Mouse (Mus musculus) heart, embryonic 16.5 days (tissue): ENCODE measurements at regions not wholly inside any gene's neighbourhood (a gene's known extent, or its start where the extent isn't known, plus 50 kb on each side); places are given as distances from the start of the nearest gene placed in this dataset.

ENCODE experiments used
- ATAC-seq: fragments of 200-750 bp; cut with Nextera tagmentation; replicated peaks from 2 replicates; pipeline ENCODE4 v1.8.0; 2017; ENCODE audit warnings: moderate number of reproducible peaks; ENCODE audit not compliant: insufficient read depth, low FRiP score; ENCODE audit errors: extremely low read depth
- H3K27ac ChIP-seq: fragments of 300-500 bp; sonication (generic); 2 replicates; pipeline ENCODE4 v1.5.1; 2014; ENCODE audit warnings: mild to moderate bottlenecking, low read length, control low read depth, moderate library complexity
- H3K27me3 ChIP-seq: fragments of 300-500 bp; sonication (generic); 2 replicates; pipeline ENCODE4 v1.6.1; 2014; ENCODE audit warnings: low read length, mixed read lengths; ENCODE audit not compliant: control insufficient read depth, insufficient read depth
- H3K36me3 ChIP-seq: fragments of 300-500 bp; sonication (generic); 2 replicates; pipeline ENCODE4 v1.6.1; 2014; ENCODE audit not compliant: control insufficient read depth, insufficient read depth
- H3K4me1 ChIP-seq: fragments of 300-500 bp; sonication (generic); 2 replicates; pipeline ENCODE4 v1.6.1; 2014; ENCODE audit warnings: low read length, mixed read lengths; ENCODE audit not compliant: control insufficient read depth, insufficient read depth
- H3K4me2 ChIP-seq: fragments of 300-500 bp; sonication (generic); 2 replicates; pipeline ENCODE4 v1.6.1; 2014; ENCODE audit warnings: low read depth, mild to moderate bottlenecking, control low read depth, low read length
- H3K4me3 ChIP-seq: fragments of 300-500 bp; sonication (generic); 2 replicates; pipeline ENCODE4 v1.5.1; 2014; ENCODE audit warnings: mild to moderate bottlenecking, control low read depth, low read length
- H3K9ac ChIP-seq: fragments of 300-500 bp; sonication (generic); 2 replicates; pipeline ENCODE4 v1.6.1; 2014; ENCODE audit warnings: low read length, control low read depth
- H3K9me3 ChIP-seq: fragments of 300-500 bp; sonication (generic); replicated peaks from 2 replicates; pipeline ENCODE4 v1.6.1; 2016; ENCODE audit warnings: low read length; ENCODE audit not compliant: control insufficient read depth
- WGBS: fragments of 180-500 bp; shearing (Covaris S2); extraction: QIAGEN DNeasy Blood & Tissue Kit; methylation state at CpG from one replicate; pipeline ENCODE4 v1.1.7; 2014; 5-methylcytosine and 5-hydroxymethylcytosine counted together

- H3K9me3 ChIP-seq, result no peaks in the 10 kb centered on the region
- 73% methylated on average over 4 of the region's 4 CpGs for WGBS
Measured at GRCm38 (mm10) chr2:123103530-123103929, 338.5 kb downstream of the Sqor start.

GRCm38 (mm10) chr2:123131496-123131895, 366.5 kb downstream of the Sqor start:
- Histone ChIP-seq H3K36me3 (no peaks in the 10 kb centered on the region), H3K4me1 (no peaks in the 10 kb centered on the region), H3K4me2 (no peak overlapping the region), H3K27me3 (no peaks in the 10 kb centered on the region), H3K27ac (no peak overlapping the region), H3K4me3 (no peak overlapping the region), H3K9me3 (no peaks in the 10 kb centered on the region), H3K9ac (no peak overlapping the region)
- ATAC-seq, result no peak
- WGBS, result 57% methylated on average over 2 of the region's 2 CpGs

More at GRCm38 (mm10) chr2:123103530-123103929, 338.5 kb downstream of the Sqor start:
- H3K27ac ChIP-seq, result no peak overlapping the region
- no peak overlapping the region for H3K9ac ChIP-seq
- H3K27me3 ChIP-seq, result no peaks in the 10 kb centered on the region
- H3K4me2 ChIP-seq, result no peak overlapping the region
- no peak for ATAC-seq
- no peak overlapping the region for H3K4me3 ChIP-seq
- no peaks in the 10 kb centered on the region for H3K4me1 ChIP-seq
- no peaks in the 10 kb centered on the region for H3K36me3 ChIP-seq

GRCm38 (mm10) chr2:123153170-123153569, 388.1 kb downstream of the Sqor start:
- no peak overlapping the region for H3K27ac ChIP-seq
- no peaks in the 10 kb centered on the region for H3K4me1 ChIP-seq
- H3K9me3 ChIP-seq, result no peaks in the 10 kb centered on the region
- H3K4me3 ChIP-seq, result no peak overlapping the region
- H3K9ac ChIP-seq, result no peak overlapping the region
- no peaks in the 10 kb centered on the region for H3K27me3 ChIP-seq
- ATAC-seq, result no peak
- no peak overlapping the region for H3K4me2 ChIP-seq
- H3K36me3 ChIP-seq, result no peaks in the 10 kb centered on the region

- no peak overlapping the region for H3K4me3 ChIP-seq
- H3K4me1 ChIP-seq, result peaks cover 6% of the 10 kb centered on the region
- no peaks in the 10 kb centered on the region; the same call in 1 of the 2 replicates for H3K9me3 ChIP-seq
- H3K27me3 ChIP-seq, result no peaks in the 10 kb centered on the region
- no peaks in the 10 kb centered on the region for H3K36me3 ChIP-seq
- no peak overlapping the region for H3K27ac ChIP-seq
- H3K9ac ChIP-seq, result no peak overlapping the region
- H3K4me2 ChIP-seq, result no peak overlapping the region
- ATAC-seq, result no peak
Measured at GRCm38 (mm10) chr2:123165384-123165783, 400.3 kb downstream of the Sqor start.

GRCm38 (mm10) chr2:123170611-123171010, 405.6 kb downstream of the Sqor start:
- H3K9ac ChIP-seq, result no peak overlapping the region
- H3K4me3 ChIP-seq, result no peak overlapping the region
- no peak overlapping the region for H3K4me2 ChIP-seq
- H3K27me3 ChIP-seq, result no peaks in the 10 kb centered on the region
- peak overlapping the region; percentile 74 for H3K27ac ChIP-seq
- peak; percentile 63 for ATAC-seq
- no peaks in the 10 kb centered on the region for H3K9me3 ChIP-seq
- WGBS, result 16% methylated on average over 1 of the region's 1 CpGs
- H3K4me1 ChIP-seq, result peaks cover 12% of the 10 kb centered on the region
- H3K36me3 ChIP-seq, result no peaks in the 10 kb centered on the region

- no peaks in the 10 kb centered on the region for H3K27me3 ChIP-seq
- no peaks in the 10 kb centered on the region for H3K9me3 ChIP-seq
- H3K36me3 ChIP-seq, result no peaks in the 10 kb centered on the region
- no peak overlapping the region for H3K27ac ChIP-seq
- H3K9ac ChIP-seq, result no peak overlapping the region
- H3K4me3 ChIP-seq, result no peak overlapping the region
- no peaks in the 10 kb centered on the region for H3K4me1 ChIP-seq
- H3K4me2 ChIP-seq, result no peak overlapping the region
- no peak for ATAC-seq
Measured at GRCm38 (mm10) chr2:123182208-123182607, 417.2 kb downstream of the Sqor start.

GRCm38 (mm10) chr2:123190795-123191582, 426.0 kb downstream of the Sqor start:
- no peaks in the 10 kb centered on the region for H3K36me3 ChIP-seq
- no peak overlapping the region for H3K4me3 ChIP-seq
- H3K27me3 ChIP-seq, result no peaks in the 10 kb centered on the region
- H3K9ac ChIP-seq, result no peak overlapping the region
- no peak for ATAC-seq
- 63% methylated on average over 3 of the region's 3 CpGs for WGBS
- no peak overlapping the region for H3K4me2 ChIP-seq
- no peak overlapping the region for H3K27ac ChIP-seq
- H3K9me3 ChIP-seq, result no peaks in the 10 kb centered on the region
- no peaks in the 10 kb centered on the region for H3K4me1 ChIP-seq

- Histone ChIP-seq H3K9me3 (no peaks in the 10 kb centered on the region), H3K4me1 (no peaks in the 10 kb centered on the region), H3K27me3 (no peaks in the 10 kb centered on the region), H3K4me3 (no peak overlapping the region), H3K36me3 (no peaks in the 10 kb centered on the region), H3K9ac (no peak overlapping the region), H3K27ac (no peak overlapping the region), H3K4me2 (no peak overlapping the region)
- no peak for ATAC-seq
- 49% methylated on average over 1 of the region's 1 CpGs for whole genome bisulfite sequencing
Measured at GRCm38 (mm10) chr2:123194533-123194932, 429.5 kb downstream of the Sqor start.
